Mouse (Mus musculus): ENCODE results near the gene Gale.

Gale gene

GRCm38 (mm10) chr4:135942193-135942592 lies 21.3 kb upstream of the Gale start:
- DNase-seq (ENCODE audit: inconsistent age in 2 of 2, low spot score in 1 of 2) = peak in 1 of 2 experiments; percentile 33

GRCm38 (mm10) chr4:135943389-135943788 lies 20.1 kb upstream of the Gale start:
- DNase-seq (ENCODE audit: inconsistent age in 2 of 2, low spot score in 1 of 2) = no peak

- DNase-seq (ENCODE audit: inconsistent age in 2 of 2, low spot score in 1 of 2) = peak in 1 of 2 experiments; percentile 70
Observed at GRCm38 (mm10) chr4:135945706-135946105, 17.8 kb upstream of the Gale start.

GRCm38 (mm10) chr4:135946278-135946658 lies 17.3 kb upstream of the Gale start, which contains the start of gene Hmgcl:
TSS of gene Hmgcl (plus strand) at chr4:135946448.
- DNase-seq (ENCODE audit: inconsistent age in 2 of 2, low spot score in 1 of 2) = peak; percentile 95 to 98

GRCm38 (mm10) chr4:135946659-135947301 lies 16.7 kb upstream of the Gale start:
- peak in 1 of 2 experiments; percentile 69 for DNase-seq (ENCODE audit: inconsistent age in 2 of 2, low spot score in 1 of 2)

- DNase-seq (ENCODE audit: inconsistent age in 2 of 2, low spot score in 1 of 2) = peak in 1 of 2 experiments; percentile 35
Observed at GRCm38 (mm10) chr4:135948142-135948541, 15.4 kb upstream of the Gale start.

- DNase-seq (ENCODE audit: inconsistent age in 2 of 2, low spot score in 1 of 2) = peak in 1 of 2 experiments; percentile 53
Observed at GRCm38 (mm10) chr4:135949475-135949874, 14.1 kb upstream of the Gale start.

GRCm38 (mm10) chr4:135949911-135950310 lies 13.6 kb upstream of the Gale start:
- DNase-seq (ENCODE audit: inconsistent age in 2 of 2, low spot score in 1 of 2) = peak; percentile 55 to 60

- DNase-seq (ENCODE audit: inconsistent age in 2 of 2, low spot score in 1 of 2) = peak in 1 of 2 experiments; percentile 28
Observed at GRCm38 (mm10) chr4:135950365-135950764, 13.2 kb upstream of the Gale start.

GRCm38 (mm10) chr4:135951505-135951904 lies 12.0 kb upstream of the Gale start:
- DNase-seq (ENCODE audit: inconsistent age in 2 of 2, low spot score in 1 of 2) = no peak

GRCm38 (mm10) chr4:135953179-135953578 lies 10.3 kb upstream of the Gale start:
- no peak for DNase-seq (ENCODE audit: inconsistent age in 2 of 2, low spot score in 1 of 2)

GRCm38 (mm10) chr4:135954241-135954640 lies 9.3 kb upstream of the Gale start:
- peak; percentile 58 to 90 for DNase-seq (ENCODE audit: inconsistent age in 2 of 2, low spot score in 1 of 2)

- peak in 1 of 2 experiments; percentile 40 for DNase-seq (ENCODE audit: inconsistent age in 2 of 2, low spot score in 1 of 2)
Observed at GRCm38 (mm10) chr4:135955886-135956285, 7.6 kb upstream of the Gale start.

- peak in 1 of 2 experiments; percentile 58 for DNase-seq (ENCODE audit: inconsistent age in 2 of 2, low spot score in 1 of 2)
Observed at GRCm38 (mm10) chr4:135958354-135958753, 5.2 kb upstream of the Gale start.

- DNase-seq (ENCODE audit: inconsistent age in 2 of 2, low spot score in 1 of 2) = peak; percentile 73 to 92
Observed at GRCm38 (mm10) chr4:135960717-135961116, 2.8 kb upstream of the Gale start.

- DNase-seq (ENCODE audit: inconsistent age in 2 of 2, low spot score in 1 of 2) = peak in 1 of 2 experiments; percentile 46
Observed at GRCm38 (mm10) chr4:135961709-135962108, 1.8 kb upstream of the Gale start.

GRCm38 (mm10) chr4:135962198-135962597 lies 1.3 kb upstream of the Gale start:
- peak in 1 of 2 experiments; percentile 49 for DNase-seq (ENCODE audit: inconsistent age in 2 of 2, low spot score in 1 of 2)

- no peak for DNase-seq (ENCODE audit: inconsistent age in 2 of 2, low spot score in 1 of 2)
Observed at GRCm38 (mm10) chr4:135962946-135963345, 581 bp upstream of the Gale start.

GRCm38 (mm10) chr4:135964426-135964825 lies 899 bp downstream of the Gale start:
- peak; percentile 85 to 87 for DNase-seq (ENCODE audit: inconsistent age in 2 of 2, low spot score in 1 of 2)

- peak in 1 of 2 experiments; percentile 39 for DNase-seq (ENCODE audit: inconsistent age in 2 of 2, low spot score in 1 of 2)
Observed at GRCm38 (mm10) chr4:135965113-135965512, 1.6 kb downstream of the Gale start.

GRCm38 (mm10) chr4:135966283-135966682 lies 2.8 kb downstream of the Gale start:
- peak in 1 of 2 experiments; percentile 35 for DNase-seq (ENCODE audit: inconsistent age in 2 of 2, low spot score in 1 of 2)

GRCm38 (mm10) chr4:135967086-135967760 lies 3.7 kb downstream of the Gale start:
- DNase-seq (ENCODE audit: inconsistent age in 2 of 2, low spot score in 1 of 2) = peak in 1 of 2 experiments; percentile 42
